Mouse (Mus musculus) left cerebral cortex, adult 2 months (tissue): ENCODE data around the gene Ankrd6. TPM values are rescaled to one million over a fixed set of nuclear protein-coding genes. Genes with fewer than 3 reads are reported as not detected.

Experiments used
- DNase-seq, 2 experiments: peaks; one replicate each; pipeline ENCODE4 v3.0.0; 2021 to 2022; ENCODE audit warnings: low spot score in 2 of 2, mixed read lengths in 1 of 2; ENCODE audit errors: extremely low spot score in 1 of 2
- H3K27ac ChIP-seq: fragments of 200-600 bp; 2 replicates; pipeline ENCODE4 v1.8.1; 2022
- H3K4me3 ChIP-seq: fragments of 200-600 bp; 2 replicates; pipeline ENCODE4 v1.8.1; 2022
- CTCF ChIP-seq: fragments of 200-600 bp; IDR thresholded peaks from 2 replicates; pipeline ENCODE4 v1.8.1; 2022; ENCODE audit warnings: antibody characterized with exemption, mild to moderate bottlenecking, moderate library complexity
- intact Hi-C: fragments of 180-260 bp; cut with DNase I; formaldehyde crosslinking; loops from one replicate; pipeline ENCODE4 v1.15.1; 2025
- total RNA-seq, 2 experiments: library from RNA; stranded (reverse); gene quantifications; 2 replicates each; pipeline ENCODE4 v1.2.3; 2021

Gene Ankrd6
- total RNA-seq, 2 experiments from 2014 or later: 51.6 to 54.5 TPM

GRCm38 (mm10) chr4:32798976-32799375 is 151.7 kb downstream of the Ankrd6 start:
- Histone ChIP-seq H3K4me3 (no peak overlapping the region), H3K27ac (no peak overlapping the region)
- intact Hi-C loops: no loop called here
- no peak for DNase-seq
- no peak for TF ChIP-seq CTCF

GRCm38 (mm10) chr4:32789020-32789419 is 161.6 kb downstream of the Ankrd6 start:
- DNase-seq: no peak

GRCm38 (mm10) chr4:32787110-32787509 is 163.5 kb downstream of the Ankrd6 start:
- no peak for DNase-seq
- H3K4me3 ChIP-seq: no peak overlapping the region
- intact Hi-C loops: no loop called here
- TF ChIP-seq CTCF: no peak
- H3K27ac ChIP-seq: no peak overlapping the region

More at GRCm38 (mm10) chr4:32789020-32789419, 161.6 kb downstream of the Ankrd6 start:
- Histone ChIP-seq H3K4me3 (no peak overlapping the region), H3K27ac (no peak overlapping the region)
- no peak for TF ChIP-seq CTCF
- intact Hi-C loops: no loop called here

GRCm38 (mm10) chr4:32779996-32780395 is 170.6 kb downstream of the Ankrd6 start:
- TF ChIP-seq CTCF: no peak
- intact Hi-C loops: loop anchor here (10.0 kb wide), 1 partner anchor 235 kb away; no protein-coding TSS in a partner anchor
- Histone ChIP-seq H3K4me3 (no peak overlapping the region), H3K27ac (no peak overlapping the region)
- no peak for DNase-seq

GRCm38 (mm10) chr4:32770284-32770810 is 180.3 kb downstream of the Ankrd6 start:
- DNase-seq: no peak
- Histone ChIP-seq H3K4me3 (no peak overlapping the region), H3K27ac (no peak overlapping the region)
- TF ChIP-seq CTCF: no peak; the same call in none of the 2 replicates
- intact Hi-C loops: loop anchor here (10.0 kb wide), 1 partner anchor 244 kb away; no protein-coding TSS in a partner anchor

GRCm38 (mm10) chr4:32768046-32768445 is 182.6 kb downstream of the Ankrd6 start:
- DNase-seq: no peak
- intact Hi-C loops: no loop called here
- Histone ChIP-seq H3K27ac (no peak overlapping the region), H3K4me3 (no peak overlapping the region)
- no peak for TF ChIP-seq CTCF

GRCm38 (mm10) chr4:32767471-32767870 is 183.2 kb downstream of the Ankrd6 start:
- intact Hi-C loops: no loop called here
- no peak for DNase-seq
- H3K27ac ChIP-seq: no peak overlapping the region
- no peak overlapping the region for H3K4me3 ChIP-seq
- TF ChIP-seq CTCF: no peak

- DNase-seq: peak; percentile 26 to 37
- Histone ChIP-seq H3K27ac (no peak overlapping the region), H3K4me3 (no peak overlapping the region)
- intact Hi-C loops: no loop called here
- no peak for TF ChIP-seq CTCF
Observed at GRCm38 (mm10) chr4:32757430-32757829, 193.2 kb downstream of the Ankrd6 start.

Other genes with a start within 250 kb of the Ankrd6 start
- gene Lyrm2, start 150.6 kb downstream of the Ankrd6 start, total RNA-seq: 10 to 100 TPM; 31.7 to 31.8 TPM
- 10 to 100 TPM; 90.3 to 93.3 TPM for gene Rragd, start 32.2 kb upstream of the Ankrd6 start, total RNA-seq
- 100 to 1,000 TPM in 1 of 2 experiments, 10 to 100 TPM in 1; 99.7 to 105 TPM for gene Ube2j1, start 80.6 kb upstream of the Ankrd6 start, total RNA-seq
- under 1 TPM; 0.34 to 0.37 TPM for gene Gabrr2, start 112.2 kb upstream of the Ankrd6 start, total RNA-seq
- gene Gabrr1, start 181.7 kb upstream of the Ankrd6 start, total RNA-seq: not detected
- 1 to 10 TPM; 5.5 to 6.3 TPM for gene Pm20d2, start 238.9 kb upstream of the Ankrd6 start, total RNA-seq